Mouse (Mus musculus): Measurements from ENCODE around the gene Kcnab3.
A peak's percentile ranks its signal among the peaks of the same experiment; 100 is the strongest.
"Not testable (repeated sequence)": the region's sequence is repeated elsewhere in the genome, so short reads cannot be mapped to it uniquely, and the experiment has no call there.

The Kcnab3 gene

DNA sequence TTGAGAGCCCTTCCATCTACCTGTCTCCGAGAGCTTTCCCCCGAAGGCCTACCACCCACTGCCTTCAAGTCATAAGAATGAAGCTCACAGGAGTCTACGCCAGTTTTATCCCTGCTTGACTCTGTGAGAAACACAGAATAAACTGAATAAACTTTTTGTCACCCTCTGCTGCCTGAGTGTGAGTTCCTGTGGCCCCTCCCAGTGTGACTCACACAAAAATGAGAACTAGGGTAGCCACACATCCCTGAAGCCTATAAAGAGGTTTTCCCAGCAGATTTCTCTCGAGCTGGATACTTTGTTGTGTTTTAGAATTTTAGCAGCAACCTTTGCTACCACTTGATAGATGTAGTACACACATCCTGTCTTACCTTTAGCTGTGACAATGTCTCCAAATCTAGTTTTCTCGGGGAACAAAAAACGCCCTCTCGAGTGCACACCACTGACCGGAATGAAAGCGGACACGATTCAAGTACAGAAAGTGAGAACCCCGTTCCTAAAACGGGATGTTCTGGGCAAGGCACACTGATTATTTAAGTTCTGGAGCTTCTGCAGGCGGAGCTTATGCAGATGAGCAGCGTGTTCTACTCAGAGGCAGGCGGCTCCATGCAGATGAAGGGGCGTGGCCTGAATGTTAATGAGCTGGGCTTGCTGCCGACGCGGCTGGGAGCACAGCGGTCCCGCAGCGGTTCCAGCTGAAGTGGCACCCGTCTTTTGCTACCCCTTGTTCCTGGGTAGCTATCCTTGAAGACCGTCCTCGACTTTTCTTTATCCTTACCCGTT is at the start of gene Kcnab3:
Gene Kcnab3 (plus strand): TSS at position 631 of the 780 bp plus-strand sequence.
- peak; percentile 96 for DNase-seq (ENCODE audit: low read depth, low spot score)

DNA sequence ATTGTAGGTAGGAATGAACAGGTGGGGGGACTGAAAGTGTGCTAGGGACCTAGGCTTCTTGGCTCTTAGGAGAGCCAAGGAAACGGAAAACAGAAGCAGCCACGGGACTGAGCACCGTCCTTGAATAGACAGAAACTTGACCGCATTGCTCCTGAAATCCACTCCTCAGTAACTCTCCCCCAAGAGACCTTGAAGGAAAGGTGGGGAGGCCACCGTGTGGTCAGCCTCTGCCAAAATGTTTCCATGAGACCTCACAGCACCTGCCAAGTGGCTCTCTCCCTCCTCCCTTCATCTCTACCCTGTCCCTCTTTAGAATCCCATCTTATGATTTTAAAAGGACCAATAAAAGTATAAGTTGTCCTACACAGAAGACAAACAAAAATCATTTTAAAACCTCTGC is 48.8 kb upstream of the Kcnab3 start:
- DNase-seq (ENCODE audit: low read depth, low spot score): no peak

DNA sequence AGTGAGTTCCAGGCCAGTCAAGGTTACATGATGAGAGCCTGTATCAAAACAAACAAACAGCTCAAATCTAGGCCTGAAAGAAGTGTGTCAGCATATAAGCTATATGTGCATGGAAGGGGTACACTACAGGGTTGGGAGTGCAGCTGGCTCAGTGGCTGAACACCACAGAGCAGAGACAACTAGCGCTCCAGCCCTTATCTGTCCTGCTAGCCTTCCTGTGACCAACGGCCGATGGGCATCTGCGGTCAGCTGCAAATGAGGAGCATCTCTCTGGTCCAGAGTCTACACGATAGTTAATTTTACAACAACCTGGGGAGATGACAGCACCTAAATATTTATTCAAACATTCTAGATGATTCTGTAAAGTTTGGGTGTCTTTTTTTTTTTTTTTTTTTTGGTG is 34.9 kb upstream of the Kcnab3 start:
- DNase-seq (ENCODE audit: low read depth, low spot score): no peak

DNA sequence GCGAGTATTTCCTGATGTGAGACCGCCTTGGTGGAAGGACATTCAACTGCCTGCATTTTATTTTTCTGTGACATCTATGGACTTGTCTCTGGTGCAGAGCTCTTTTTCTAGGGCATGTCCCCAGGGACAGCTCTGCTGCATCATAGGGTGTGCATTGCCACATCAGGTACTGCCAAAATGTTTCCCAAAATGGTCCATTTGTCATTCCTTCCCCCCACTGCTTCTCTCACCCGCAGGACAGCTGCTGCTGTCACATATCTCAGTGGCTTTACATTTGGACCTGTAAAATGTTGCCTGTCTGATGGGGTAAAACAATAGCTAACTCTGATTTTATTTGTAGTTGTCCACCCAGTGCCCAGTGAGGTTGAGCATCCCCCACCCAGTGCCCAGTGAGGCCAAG is 30.8 kb upstream of the Kcnab3 start:
- DNase-seq (ENCODE audit: low read depth, low spot score): no peak

DNA sequence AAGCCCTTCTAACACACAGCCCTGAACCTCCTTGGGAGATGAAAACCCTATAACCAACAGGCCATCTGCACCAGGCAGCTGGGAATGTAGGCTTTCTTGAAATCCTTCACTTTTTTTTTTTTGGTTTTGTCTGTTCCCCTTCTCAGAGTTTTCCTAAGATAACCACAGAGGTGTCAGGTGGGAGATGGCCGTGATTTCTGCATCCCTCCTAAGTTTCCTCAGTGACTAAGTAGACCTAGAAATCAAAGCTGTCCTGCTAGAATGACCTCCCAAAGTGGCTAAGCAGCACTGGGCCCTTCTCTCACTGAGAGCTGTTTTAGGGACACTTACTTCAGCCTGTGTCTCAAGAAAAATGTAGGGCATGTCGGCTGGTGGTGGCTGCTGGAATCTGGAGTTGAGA is 28.3 kb upstream of the Kcnab3 start:
- no peak for DNase-seq (ENCODE audit: low read depth, low spot score)

DNA sequence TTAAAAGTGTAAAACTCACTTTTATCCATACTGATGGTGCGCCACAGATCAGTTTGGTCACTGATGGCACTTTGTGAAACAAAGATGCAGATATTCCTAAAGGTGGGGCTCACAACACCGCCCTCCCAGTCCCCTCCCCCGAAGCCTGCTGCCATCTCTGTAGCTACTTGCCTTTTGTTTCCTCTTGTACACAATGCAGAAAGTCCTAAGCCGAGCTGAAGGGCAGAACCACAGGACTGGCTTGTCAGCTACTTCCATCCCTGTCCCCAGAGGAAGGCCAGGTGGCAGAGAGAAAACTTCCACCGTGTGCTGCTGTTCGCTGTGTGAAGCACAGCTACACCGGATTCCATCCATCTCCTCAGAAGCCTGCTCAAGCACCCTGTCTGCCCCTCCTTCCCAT is 27.8 kb upstream of the Kcnab3 start:
- peak; percentile 30 for DNase-seq (ENCODE audit: low read depth, low spot score)

DNA sequence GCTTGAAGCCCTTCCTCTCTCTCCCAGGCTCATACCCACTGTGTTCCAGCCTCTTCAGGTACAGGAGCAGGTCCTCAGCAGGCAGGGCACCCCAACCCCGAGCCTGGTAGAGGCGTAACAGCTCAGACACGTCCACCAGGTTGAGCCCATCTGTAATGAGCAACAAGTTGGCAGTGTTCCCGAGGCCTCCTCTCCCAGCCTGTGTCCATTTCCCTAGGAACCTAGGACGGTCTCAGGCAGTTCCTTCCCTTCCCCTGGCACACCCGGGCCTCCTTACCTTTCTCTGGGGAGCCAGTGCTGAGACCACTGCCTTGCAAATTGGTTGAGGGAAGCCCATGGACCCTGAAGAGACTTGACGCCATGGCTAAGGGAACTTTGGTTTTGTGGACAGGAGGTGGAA is 23.2 kb upstream of the Kcnab3 start:
- no peak for DNase-seq (ENCODE audit: low read depth, low spot score)

DNA sequence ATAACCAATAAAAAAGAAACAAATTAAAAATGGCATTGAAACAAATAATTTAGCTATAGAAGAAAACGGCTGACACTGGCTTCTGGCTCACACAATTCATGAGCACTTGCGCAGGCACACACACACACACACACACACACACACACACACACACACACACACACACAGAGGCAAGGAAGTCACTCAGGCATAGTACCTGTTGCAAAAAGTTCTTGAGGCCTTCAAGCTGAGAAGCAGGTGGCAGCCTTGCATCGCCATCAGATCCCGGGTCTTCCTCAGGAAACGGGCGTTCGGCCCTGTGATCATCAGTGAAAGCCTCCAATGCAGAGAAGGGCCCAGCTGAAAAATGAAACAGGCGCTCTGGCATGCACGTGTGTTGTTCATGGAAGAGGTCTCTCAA is 20.8 kb upstream of the Kcnab3 start:
- no peak for DNase-seq (ENCODE audit: low read depth, low spot score)

DNA sequence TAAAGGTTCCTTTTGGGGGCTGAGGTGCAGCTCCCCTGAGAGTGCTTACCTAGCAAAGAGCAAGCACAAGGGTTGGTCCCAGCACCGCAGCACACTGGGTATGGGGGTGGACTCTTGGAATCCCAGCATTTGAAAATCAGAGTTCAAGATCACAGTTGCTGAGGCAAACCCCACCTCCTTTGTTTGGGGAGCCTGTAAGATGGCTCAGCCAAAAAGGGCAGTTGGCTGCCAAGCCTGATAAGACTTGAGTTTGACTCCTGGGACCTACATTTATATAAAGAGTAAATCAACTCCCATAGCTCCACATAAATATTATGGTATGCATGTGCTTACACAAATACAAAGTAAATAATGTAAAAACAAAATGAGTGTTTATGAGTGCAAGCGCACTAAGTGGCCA is 20.0 kb upstream of the Kcnab3 start:
- no peak for DNase-seq (ENCODE audit: low read depth, low spot score)

DNA sequence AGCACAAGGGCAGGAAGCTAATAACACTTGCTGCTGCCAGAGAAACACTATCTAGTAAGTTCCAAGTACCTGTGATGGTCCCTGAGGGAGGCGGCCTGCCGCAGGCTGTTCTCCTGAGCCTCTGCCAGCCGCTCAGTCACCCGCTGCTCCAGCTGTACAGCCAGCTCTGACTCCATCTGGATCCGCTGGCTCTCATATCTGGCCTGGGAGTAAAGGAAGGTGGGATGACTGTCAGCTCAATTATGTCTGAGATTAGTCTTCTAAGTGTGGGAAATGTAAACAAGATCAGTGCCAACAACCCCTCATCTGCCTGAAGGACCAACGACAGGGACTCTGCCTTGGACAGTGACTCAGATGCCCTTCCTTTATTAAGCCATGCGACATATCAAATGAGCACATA is 14.8 kb upstream of the Kcnab3 start:
- DNase-seq (ENCODE audit: low read depth, low spot score): no peak

DNA sequence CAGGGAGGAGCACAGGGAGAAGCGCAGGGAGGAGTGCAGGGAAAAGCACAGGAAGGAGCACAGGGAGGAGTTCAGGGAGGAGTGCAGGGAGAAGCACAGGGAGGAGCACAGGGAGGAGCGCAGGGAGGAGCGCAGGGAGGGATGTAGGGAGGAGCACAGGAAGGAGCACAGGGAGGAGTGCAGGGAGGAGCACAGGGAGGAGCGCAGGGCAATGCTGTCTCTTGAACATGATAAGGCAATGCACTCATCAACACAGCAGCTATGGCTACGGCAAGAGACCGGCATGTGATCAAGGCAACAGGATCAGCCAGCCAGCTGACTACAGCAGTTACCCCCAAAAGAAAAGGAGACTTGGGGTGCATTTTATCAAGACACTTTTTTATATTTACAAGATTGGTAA is 9.7 kb upstream of the Kcnab3 start:
- no peak for DNase-seq (ENCODE audit: low read depth, low spot score)

DNA sequence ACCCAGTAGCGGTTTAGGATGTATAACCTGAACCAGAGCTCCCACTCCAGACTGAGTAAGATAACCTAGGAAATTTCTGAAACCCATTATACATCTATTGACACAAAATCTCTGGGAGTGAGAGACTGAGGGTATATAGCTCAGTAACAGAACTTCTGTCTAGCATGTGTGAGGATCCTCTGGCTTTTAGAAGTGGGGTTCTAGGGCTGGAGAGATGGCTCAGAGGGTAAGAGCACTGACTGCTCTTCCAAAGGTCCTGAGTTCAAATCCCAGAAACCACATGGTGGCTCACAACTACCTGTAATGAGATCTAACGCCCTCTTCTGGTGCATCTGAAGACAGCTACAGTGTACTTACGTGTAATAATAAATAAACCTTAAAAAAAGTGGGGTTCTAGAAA is 8.1 kb upstream of the Kcnab3 start:
- not testable (repeated sequence) for DNase-seq (ENCODE audit: low read depth, low spot score)

DNA sequence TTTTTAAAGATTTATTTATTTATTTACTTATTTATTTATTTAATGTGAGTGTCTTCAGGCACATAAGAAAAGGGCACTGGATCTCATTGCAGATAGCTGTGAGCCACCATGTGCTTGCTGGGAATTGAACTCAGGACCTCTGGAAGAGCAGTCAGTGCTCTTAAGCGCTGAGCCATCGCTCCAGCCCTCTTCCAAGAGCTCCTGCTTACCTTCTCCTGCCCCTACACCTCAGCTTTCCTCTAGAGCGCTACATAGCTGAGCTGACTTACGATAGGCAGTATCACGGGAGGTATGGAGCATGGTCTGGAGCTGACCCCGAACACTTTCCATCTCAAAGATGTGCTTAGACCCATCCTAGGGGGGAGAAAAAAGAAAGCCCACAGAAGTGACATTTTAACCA is 4.5 kb upstream of the Kcnab3 start:
- no peak for DNase-seq (ENCODE audit: low read depth, low spot score)

DNA sequence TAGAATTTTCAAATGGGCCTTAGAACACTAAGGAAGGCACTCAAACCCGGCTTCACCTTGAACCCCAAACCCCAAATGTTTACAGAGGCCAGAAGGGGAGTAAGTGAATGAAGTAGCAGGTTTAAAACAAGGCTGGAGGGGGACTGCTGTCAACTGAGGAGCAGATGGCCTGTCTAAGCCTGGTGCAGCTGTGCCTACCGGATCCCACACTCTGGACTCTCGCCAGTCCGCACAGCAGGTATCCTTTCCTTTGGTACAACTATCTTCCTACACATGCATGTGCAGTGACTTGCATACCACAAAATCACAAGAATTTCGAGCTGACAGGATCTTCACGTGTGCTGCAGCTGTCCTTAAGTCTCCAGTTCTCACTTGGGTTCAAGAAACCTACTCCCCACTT is 4.0 kb upstream of the Kcnab3 start:
- no peak for DNase-seq (ENCODE audit: low read depth, low spot score)

DNA sequence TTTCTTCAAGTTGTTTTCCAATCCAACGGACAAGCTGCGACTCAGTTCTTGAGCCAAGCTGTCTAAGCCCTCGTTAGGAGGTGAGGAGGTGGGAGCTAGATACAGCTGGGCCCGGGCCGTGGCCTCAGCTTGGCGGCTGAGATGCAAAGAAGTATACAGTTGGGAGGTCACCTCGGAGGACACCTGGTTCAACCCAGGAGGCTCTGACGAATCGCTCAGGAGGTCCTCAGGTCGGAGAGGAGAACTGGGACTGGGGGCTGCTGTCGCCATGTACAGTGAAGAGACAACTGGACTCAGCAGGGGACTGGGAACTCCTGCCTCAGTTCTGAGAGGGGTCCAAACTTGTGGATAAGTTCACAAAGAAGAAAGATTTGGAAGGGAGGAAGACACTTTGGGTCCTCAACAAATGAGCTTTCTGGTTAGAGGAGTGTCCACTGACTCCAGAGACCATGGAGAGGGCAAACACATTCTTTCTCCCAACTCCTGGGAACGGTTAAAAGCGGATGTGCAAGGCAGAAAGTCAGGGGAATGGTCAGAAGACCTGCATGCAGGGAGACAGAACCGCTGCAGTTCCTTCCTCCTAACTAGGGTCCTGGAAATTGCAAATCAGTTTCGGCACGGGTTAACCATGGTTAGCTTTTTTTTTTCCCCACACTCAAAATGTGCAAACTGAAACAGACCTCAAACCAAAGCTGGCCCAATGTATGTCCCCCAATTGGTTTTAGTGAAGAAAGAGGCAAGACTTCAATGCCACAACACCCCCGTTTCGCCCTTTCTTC is 3.2 kb upstream of the Kcnab3 start:
- peak; percentile 32 for DNase-seq (ENCODE audit: low read depth, low spot score)

DNA sequence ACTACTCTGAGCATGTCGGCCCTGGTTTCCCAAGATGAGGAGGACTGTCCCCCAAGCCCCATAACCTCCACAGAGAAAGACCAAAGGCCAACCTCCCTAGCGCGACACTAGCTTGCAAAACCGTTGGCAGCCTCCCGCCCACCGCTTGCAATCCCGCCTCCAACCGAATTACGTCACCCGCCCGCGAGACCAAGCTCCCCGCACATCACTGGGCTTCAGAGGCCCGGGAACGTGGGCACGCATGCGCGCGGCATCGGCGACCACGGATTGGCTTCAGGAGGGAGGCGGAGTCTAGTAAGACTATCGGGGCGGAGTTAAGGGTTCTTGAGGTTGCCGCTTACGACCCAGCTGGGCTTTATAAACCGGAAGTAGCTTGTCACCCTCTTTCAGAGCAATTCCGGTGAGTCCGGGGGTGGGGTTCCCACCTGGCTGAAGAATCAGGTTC is 2.4 kb upstream of the Kcnab3 start, which contains the start of the genes Cntrob and Trappc1:
Gene Cntrob (minus strand): TSS at position 109 of the 445 bp plus-strand sequence.
Gene Trappc1 (plus strand): TSS at position 314 of the 445 bp plus-strand sequence.
- peak; percentile 99 for DNase-seq (ENCODE audit: low read depth, low spot score)

DNA sequence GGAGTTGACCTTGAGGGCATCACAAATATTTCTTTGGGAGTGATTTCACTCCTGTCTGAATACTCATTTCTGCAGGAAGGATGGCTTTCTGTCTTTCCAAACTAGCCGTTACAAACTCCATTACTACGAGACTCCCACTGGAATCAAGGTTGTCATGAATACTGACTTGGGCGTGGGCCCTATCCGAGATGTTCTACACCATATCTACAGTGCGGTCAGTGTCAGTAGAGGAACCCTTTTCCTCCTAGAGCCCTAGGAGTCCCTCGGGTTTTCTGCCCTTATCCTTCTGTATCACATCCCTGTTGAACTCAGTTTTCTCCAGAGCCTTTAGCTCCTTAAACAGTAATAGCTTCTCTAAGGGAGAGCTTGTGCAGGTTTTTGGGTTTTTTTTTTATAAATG is 1.3 kb upstream of the Kcnab3 start:
- DNase-seq (ENCODE audit: low read depth, low spot score): no peak

DNA sequence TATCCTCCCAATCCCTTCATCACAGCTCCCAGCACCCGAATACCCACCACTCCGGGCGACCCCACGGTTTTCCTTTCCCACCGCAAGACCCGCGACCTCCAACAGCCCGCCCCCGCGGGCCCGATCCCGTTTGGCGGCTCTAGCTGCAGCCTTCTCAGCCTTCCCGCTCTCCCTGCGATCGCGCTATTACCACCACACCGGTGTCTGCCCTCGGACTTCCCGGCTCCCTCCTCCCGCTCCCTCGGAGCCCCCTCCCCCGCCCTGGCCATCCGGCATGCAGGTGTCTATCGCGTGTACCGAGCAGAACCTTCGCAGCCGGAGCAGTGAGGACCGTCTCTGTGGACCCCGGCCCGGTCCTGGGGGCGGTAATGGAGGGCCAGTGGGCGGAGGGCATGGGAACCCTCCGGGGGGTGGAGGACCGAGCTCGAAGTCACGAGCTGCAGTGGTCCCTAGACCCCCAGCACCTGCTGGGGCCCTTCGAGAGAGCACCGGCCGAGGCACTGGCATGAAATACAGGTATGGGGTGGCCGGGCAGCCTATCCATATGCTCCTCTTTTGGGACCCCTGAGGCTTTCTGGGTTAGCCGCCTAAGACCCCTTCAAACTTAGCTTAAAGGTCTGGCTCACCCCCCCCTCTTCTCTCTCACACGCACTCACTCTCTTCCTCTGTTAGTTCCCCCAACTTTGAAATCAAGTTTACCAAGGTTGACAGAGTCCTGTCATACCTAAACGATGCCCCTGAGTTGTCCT is 524 bp downstream of the Kcnab3 start:
- no peak for DNase-seq (ENCODE audit: low read depth, low spot score)

DNA sequence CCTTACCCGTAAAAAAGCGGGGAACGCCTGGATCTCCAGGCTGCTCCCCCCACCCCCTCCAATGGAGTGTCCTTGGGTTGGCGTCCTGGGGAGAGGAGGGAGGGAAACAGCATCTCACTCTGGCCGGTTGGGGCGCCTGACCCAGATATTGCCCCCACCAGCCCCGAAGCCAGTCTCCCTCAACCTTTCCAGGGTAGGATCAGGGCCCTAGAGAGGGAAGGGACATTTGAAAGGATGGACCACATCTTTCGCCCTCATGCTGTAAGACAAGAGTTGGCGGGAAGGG is 1.0 kb downstream of the Kcnab3 start:
- DNase-seq (ENCODE audit: low read depth, low spot score): peak; percentile 28

DNA sequence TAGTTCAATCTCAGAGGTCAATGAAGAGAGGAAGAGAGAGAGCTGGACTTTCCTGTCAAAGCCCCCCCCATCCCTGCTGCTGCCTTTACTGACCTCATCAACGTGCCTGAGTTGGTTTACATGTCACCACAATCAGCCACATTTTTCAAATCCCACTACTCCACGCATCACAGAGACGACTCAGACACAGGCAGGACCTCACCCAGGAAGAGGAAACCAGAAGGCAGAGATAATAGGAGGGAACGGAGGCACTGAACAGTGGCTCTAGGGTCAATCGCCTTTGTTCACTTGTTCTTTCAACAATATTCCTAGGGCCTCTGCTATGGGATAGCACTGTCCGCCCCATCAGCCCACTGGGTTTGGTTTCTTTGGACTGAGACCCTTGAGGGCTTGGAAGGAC is 1.6 kb downstream of the Kcnab3 start:
- no peak for DNase-seq (ENCODE audit: low read depth, low spot score)

DNA sequence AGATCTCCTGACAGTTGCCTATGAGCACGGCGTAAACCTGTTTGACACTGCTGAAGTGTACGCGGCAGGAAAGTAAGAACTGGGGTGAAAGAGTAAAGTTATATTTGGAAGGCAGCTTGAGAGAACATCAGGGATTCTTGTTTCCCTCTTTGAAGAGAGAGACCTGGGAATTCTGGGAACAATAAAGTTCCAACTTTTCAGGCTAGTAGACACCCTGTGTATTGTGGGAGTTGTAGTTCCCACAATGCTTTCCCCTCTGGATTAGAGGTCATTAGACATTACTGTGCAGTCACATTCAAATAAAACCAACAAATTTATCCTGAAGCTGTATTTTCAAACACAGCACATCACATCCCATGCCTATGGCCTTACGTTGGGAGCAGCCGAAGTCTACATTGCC is 2.5 kb downstream of the Kcnab3 start:
- no peak for DNase-seq (ENCODE audit: low read depth, low spot score)

DNA sequence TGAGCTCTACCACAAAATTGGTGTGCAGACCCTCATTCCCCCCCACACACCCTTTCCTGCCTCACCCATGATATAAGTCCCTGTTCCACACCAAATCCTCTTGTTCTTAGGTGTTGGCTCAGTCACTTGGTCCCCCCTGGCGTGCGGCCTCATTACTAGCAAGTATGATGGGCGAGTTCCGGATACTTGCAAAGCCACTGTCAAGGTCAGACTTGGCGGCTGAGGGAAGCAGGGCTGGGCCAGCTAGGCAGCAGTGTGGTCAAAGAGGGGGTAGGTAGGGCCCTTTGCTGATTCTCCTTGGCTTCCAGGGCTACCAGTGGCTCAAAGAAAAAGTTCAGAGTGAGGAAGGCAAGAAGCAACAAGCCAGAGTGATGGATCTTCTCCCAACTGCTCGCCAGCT is 5.1 kb downstream of the Kcnab3 start:
- peak; percentile 66 for DNase-seq (ENCODE audit: low read depth, low spot score)
